ENCODE assay signal across 11 mouse cellular contexts in the genomic region with DNA sequence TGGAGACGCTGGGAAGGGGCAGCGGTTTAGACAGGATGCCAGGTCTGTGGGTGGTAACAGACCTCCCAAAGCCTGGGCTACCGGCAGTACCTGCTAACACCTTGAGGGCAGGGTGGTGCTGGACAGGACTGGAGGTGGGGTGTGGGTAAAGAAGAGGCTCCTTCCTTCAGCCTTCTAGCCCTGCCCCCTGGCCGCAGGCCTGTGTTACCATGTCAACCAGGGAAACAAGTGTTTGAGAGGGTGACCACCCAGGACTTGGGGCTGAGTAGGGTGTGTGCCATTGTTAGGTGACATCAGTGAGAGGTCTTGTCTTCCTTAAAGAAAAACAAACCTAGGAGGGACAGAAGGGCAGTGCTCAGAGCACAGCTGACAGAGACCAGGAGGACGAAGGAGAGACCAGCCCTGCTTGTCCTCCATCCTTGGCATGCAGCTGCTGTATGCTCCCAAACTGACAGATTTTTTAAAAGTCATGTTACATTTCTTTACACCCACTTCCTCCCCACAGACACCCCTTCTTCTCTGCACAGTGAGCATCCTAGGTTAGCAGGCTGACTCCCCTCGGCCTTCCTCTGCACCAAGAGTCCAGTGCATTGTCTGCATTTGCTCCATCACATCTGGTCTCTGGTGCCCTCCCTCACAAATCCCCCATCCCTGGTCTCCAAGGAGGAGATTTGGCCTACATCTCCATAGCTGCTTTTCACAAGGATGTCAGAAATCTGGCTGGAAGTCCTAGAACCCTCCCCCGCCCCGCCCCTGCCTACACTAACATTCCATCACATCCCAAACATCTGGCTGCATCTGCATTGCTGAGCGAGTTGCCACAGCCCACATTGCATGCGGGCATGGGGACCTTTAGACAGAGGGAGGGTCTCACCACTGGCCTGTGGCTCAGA.
DNase-seq lines count a peak whose midpoint lies in the region; ATAC-seq and TF ChIP-seq lines count a peak whose summit lies in the region.
"Had no signal": no experiment of that assay in that cellular context is flagged by ENCODE, and none has a peak within 500 bp of the region (broad histone marks: within the 10 kb centered on the region; RNA-seq: fewer than 3 reads in every experiment).

No protein-coding gene starts in this region.

- TF ChIP-seq POLR2A in testis, adult 2 months (IDR thresholded peaks at IDR 0.05; ENCODE audit: control insufficient read depth, low read depth, low read length) = peak; percentile 24; the same call in 1 of the 2 replicates

- H3K4me2 ChIP-seq in kidney, embryonic 14.5 days (replicated peaks; ENCODE audit: low read depth, low read length) = no peak overlapping the region
- no peak overlapping the region for H3K4me2 ChIP-seq in heart, postnatal 0 days (ENCODE audit: low read depth, low read length)
- H3K4me2 ChIP-seq: hindbrain, embryonic 15.5 days; neural tube, embryonic 13.5 days had no signal

- peaks cover 7% of the 10 kb centered on the region; the same call in 1 of the 2 replicates for H3K4me1 ChIP-seq in kidney, embryonic 14.5 days (ENCODE audit: control insufficient read depth, insufficient read depth, low read length)
- peaks cover 17% of the 10 kb centered on the region for H3K4me1 ChIP-seq in testis, adult 2 months (ENCODE audit: control insufficient read depth, insufficient read depth, low read length)
- H3K4me1 ChIP-seq in heart, postnatal 0 days (ENCODE audit: control insufficient read depth, insufficient read depth) = peaks cover 3% of the 10 kb centered on the region; the same call in 1 of the 2 replicates
- H3K4me1 ChIP-seq: hindbrain, embryonic 15.5 days; neural tube, embryonic 13.5 days had no signal

- no peaks in the 10 kb centered on the region for H3K27me3 ChIP-seq in kidney, embryonic 14.5 days (ENCODE audit: control insufficient read depth, insufficient read depth, low read length)
- no peaks in the 10 kb centered on the region for H3K27me3 ChIP-seq in testis, adult 2 months (ENCODE audit: control insufficient read depth, insufficient read depth, low read length)
- 0 out of 2 replicates have a peak, but pooled peaks cover 7% of the 10 kb centered on the region for H3K27me3 ChIP-seq in heart, postnatal 0 days (ENCODE audit: control insufficient read depth, insufficient read depth, low read length)
- H3K27me3 ChIP-seq: hindbrain, embryonic 15.5 days; neural tube, embryonic 13.5 days had no signal

- peak overlapping the region; percentile 24; the same call in 1 of the 2 replicates for H3K27ac ChIP-seq in kidney, embryonic 14.5 days (ENCODE audit: low read depth, low read length)
- no peak overlapping the region for H3K27ac ChIP-seq in testis, adult 2 months (ENCODE audit: control insufficient read depth, insufficient read depth, low read depth, low read length)
- H3K27ac ChIP-seq in heart, postnatal 0 days (ENCODE audit: low read depth) = no peak overlapping the region
- H3K27ac ChIP-seq: hindbrain, embryonic 15.5 days; neural tube, embryonic 13.5 days had no signal

- WGBS in kidney, embryonic 14.5 days = 46% methylated on average over 10 of the region's 10 CpGs
- WGBS in heart, postnatal 0 days = 58% methylated on average over 10 of the region's 10 CpGs

- no peak for TF ChIP-seq EP300 in heart, postnatal 0 days (IDR thresholded peaks at IDR 0.05; ENCODE audit: low read depth)

- H3K9me3 ChIP-seq in kidney, embryonic 14.5 days (ENCODE audit: control insufficient read depth, low read length) = no peaks in the 10 kb centered on the region
- H3K9me3 ChIP-seq in heart, postnatal 0 days (replicated peaks; ENCODE audit: control insufficient read depth, low read length) = no peaks in the 10 kb centered on the region
- H3K9me3 ChIP-seq: hindbrain, embryonic 15.5 days; neural tube, embryonic 13.5 days had no signal

- no peaks in the 10 kb centered on the region for H3K36me3 ChIP-seq in kidney, embryonic 14.5 days (ENCODE audit: control insufficient read depth, insufficient read depth, low read length)
- no peaks in the 10 kb centered on the region for H3K36me3 ChIP-seq in testis, adult 2 months (ENCODE audit: control insufficient read depth, insufficient read depth, low read length)
- no peaks in the 10 kb centered on the region for H3K36me3 ChIP-seq in heart, postnatal 0 days (replicated peaks; ENCODE audit: control insufficient read depth, insufficient read depth, low read length)
- H3K36me3 ChIP-seq: hindbrain, embryonic 15.5 days; neural tube, embryonic 13.5 days had no signal

- no peak for DNase-seq in kidney, postnatal 14 days
- DNase-seq in testis, postnatal 14 days (ENCODE audit: low spot score) = no peak
- no peak for DNase-seq in heart, postnatal 0 days (ENCODE audit: low spot score)
- DNase-seq in cerebellum, postnatal 10 days = no peak
- no peak for DNase-seq in cerebellum, adult 18-20 months
- DNase-seq: cerebellum, postnatal 14 days had no signal

- H3K4me3 ChIP-seq in kidney, embryonic 14.5 days (ENCODE audit: low read length) = no peak overlapping the region
- no peak overlapping the region for H3K4me3 ChIP-seq in testis, adult 2 months (ENCODE audit: control insufficient read depth, low read depth, low read length)
- no peak overlapping the region for H3K4me3 ChIP-seq in heart, postnatal 0 days (ENCODE audit: low read depth, low read length)
- H3K4me3 ChIP-seq: hindbrain, embryonic 15.5 days; neural tube, embryonic 13.5 days had no signal

- peak; percentile 25; the same call in 1 of the 2 replicates for ATAC-seq in kidney, embryonic 14.5 days (ENCODE audit: low FRiP score, low TSS enrichment)
- ATAC-seq in heart, postnatal 0 days (ENCODE audit: insufficient read depth, low read depth) = peak; percentile 25; the same call in 1 of the 2 replicates
- ATAC-seq: forebrain, embryonic 16.5 days had no signal

- H3K9ac ChIP-seq in kidney, embryonic 14.5 days (ENCODE audit: low read depth, low read length) = no peak overlapping the region
- H3K9ac ChIP-seq in heart, postnatal 0 days (replicated peaks; ENCODE audit: low read depth, low read length) = no peak overlapping the region
- H3K9ac ChIP-seq: hindbrain, embryonic 15.5 days; neural tube, embryonic 13.5 days had no signal

- TF ChIP-seq CTCF in testis, adult 2 months (IDR thresholded peaks at IDR 0.05; ENCODE audit: control insufficient read depth, insufficient read depth, insufficient replicate concordance, low read depth, low read length) = no peak
- no peak for TF ChIP-seq CTCF in heart, postnatal 0 days (IDR thresholded peaks at IDR 0.05; ENCODE audit: low read depth)
